Mouse (Mus musculus) embryonic stem cell, embryonic (primary cell): ENCODE data around the gene Trit1.
"Not testable (repeated sequence)": the region's sequence is repeated elsewhere in the genome, so short reads cannot be mapped to it uniquely, and the experiment has no call there.

Experiments used
- CTCF ChIA-PET, 4 experiments: fragments of 300-600 bp in 2 of 4; fragments of 350-600 bp in 2 of 4; sonication (Branson Sonifier 250); formaldehyde crosslinking; loops; one replicate each; lab custom pipeline; 2022; ENCODE audit warnings: inconsistent platforms in 2 of 4; lab: Charles Lee
- POLR2A ChIA-PET, 4 experiments: fragments of 300-600 bp in 2 of 4; fragments of 350-600 bp in 2 of 4; sonication (Branson Sonifier 250); formaldehyde crosslinking; loops; one replicate each; lab custom pipeline; 2022; ENCODE audit warnings: antibody characterized with exemption in 4 of 4, inconsistent platforms in 1 of 4; lab: Charles Lee

The Trit1 gene

GRCm38 (mm10) chr4:122988004-122988403 lies 28.4 kb upstream of the Trit1 start:
- POLR2A ChIA-PET: interaction anchor here in 1 of 4 experiments (0.5 kb wide), 1 partner anchor 10 kb away, joined by 3 read pairs; no protein-coding TSS in a partner anchor
- CTCF ChIA-PET: interaction anchor here in 1 of 4 experiments (5.5 kb wide), 1 partner anchor 76 kb away, joined by 48 read pairs; no protein-coding TSS in a partner anchor

GRCm38 (mm10) chr4:122991177-122991576 lies 25.2 kb upstream of the Trit1 start:
- ChIA-PET CTCF (no interaction called here), POLR2A (no interaction called here)

GRCm38 (mm10) chr4:122992276-122992675 lies 24.1 kb upstream of the Trit1 start:
- ChIA-PET CTCF (no interaction called here), POLR2A (interaction anchor here in 1 of 4 experiments (1.0 kb wide), 1 partner anchor 9 kb away, joined by 3 read pairs; no protein-coding TSS in a partner anchor)

GRCm38 (mm10) chr4:122995404-122996220 lies 20.8 kb upstream of the Trit1 start, which contains the start of gene Mycl:
TSS of gene Mycl (plus strand) at chr4:122995652.
- ChIA-PET CTCF (interaction anchor here (0.5 to 2.6 kb wide), 86 partner anchors 8 to 285 kb away, joined by 3 to 35 read pairs (median 4); partner anchors contain the start of genes Trit1 (in 3 of the 4) and Cap1 (in 2 of the 4)), POLR2A (interaction anchor here (0.5 to 13.8 kb wide), 74 partner anchors 8 to 347 kb away, joined by 3 to 190 read pairs (median 4); partner anchors contain the start of genes Ppie (in 3 of the 4), Trit1 (in 3 of the 4), Cap1 (in 2 of the 4) and Mfsd2a (in 1 of the 4))

GRCm38 (mm10) chr4:122996221-122996617 lies 20.2 kb upstream of the Trit1 start:
- ChIA-PET POLR2A (interaction anchor here (0.5 to 13.8 kb wide), 39 partner anchors 9 to 175 kb away, joined by 3 to 190 read pairs (median 5); partner anchors contain the start of genes Trit1 (in 3 of the 4), Cap1 (in 2 of the 4), Ppie (in 2 of the 4) and Mfsd2a (in 1 of the 4)), CTCF (interaction anchor here (0.5 to 2.6 kb wide), 49 partner anchors 9 to 259 kb away, joined by 3 to 35 read pairs (median 6); partner anchors contain the start of genes Trit1 (in 2 of the 4) and Cap1 (in 1 of the 4))

GRCm38 (mm10) chr4:122996618-122997381 lies 19.6 kb upstream of the Trit1 start:
- CTCF ChIA-PET: interaction anchor here (0.5 to 2.6 kb wide), 23 partner anchors 8 to 110 kb away, joined by 3 to 32 read pairs (median 6); partner anchors contain the start of genes Trit1 (in 2 of the 4) and Cap1 (in 1 of the 4)
- POLR2A ChIA-PET: interaction anchor here (0.5 to 13.8 kb wide), 27 partner anchors 8 to 143 kb away, joined by 3 to 190 read pairs (median 10); partner anchors contain the start of genes Trit1 (in 3 of the 4), Cap1 (in 2 of the 4), Mfsd2a (in 1 of the 4) and Ppie (in 1 of the 4)

- CTCF ChIA-PET: interaction anchor here in 3 of 4 experiments (0.5 to 1.7 kb wide), 12 partner anchors 12 to 333 kb away, joined by 3 to 8 read pairs (median 3); partner anchors contain the start of gene Trit1 (in 1 of the 3)
- POLR2A ChIA-PET: interaction anchor here in 3 of 4 experiments (0.7 to 13.8 kb wide), 26 partner anchors 9 to 625 kb away, joined by 3 to 190 read pairs (median 4); partner anchors contain the start of genes Trit1 (in 3 of the 3) and Cap1 (in 2 of the 3)
Measured at GRCm38 (mm10) chr4:122998537-122999262, 17.7 kb upstream of the Trit1 start.

GRCm38 (mm10) chr4:122999263-122999691 lies 17.1 kb upstream of the Trit1 start:
- CTCF ChIA-PET: interaction anchor here in 3 of 4 experiments (0.6 to 1.7 kb wide), 5 partner anchors 24 to 333 kb away, joined by 3 to 8 read pairs (median 4); no protein-coding TSS in a partner anchor
- POLR2A ChIA-PET: interaction anchor here in 3 of 4 experiments (0.7 to 13.8 kb wide), 24 partner anchors 9 to 624 kb away, joined by 3 to 190 read pairs (median 5); partner anchors contain the start of genes Trit1 (in 3 of the 3) and Cap1 (in 2 of the 3)

GRCm38 (mm10) chr4:123000130-123000529 lies 16.3 kb upstream of the Trit1 start:
- ChIA-PET POLR2A (interaction anchor here (0.6 to 13.8 kb wide), 17 partner anchors 9 to 504 kb away, joined by 3 to 190 read pairs (median 4); partner anchors contain the start of genes Cap1 (in 2 of the 4) and Trit1 (in 2 of the 4)), CTCF (interaction anchor here in 1 of 4 experiments (1.4 to 1.7 kb wide), 3 partner anchors 9 to 89 kb away, joined by 3 to 4 read pairs (median 4); no protein-coding TSS in a partner anchor)

- POLR2A ChIA-PET: interaction anchor here (0.6 to 13.8 kb wide), 21 partner anchors 9 to 504 kb away, joined by 3 to 190 read pairs (median 3); partner anchors contain the start of genes Trit1 (in 4 of the 4) and Cap1 (in 2 of the 4)
Measured at GRCm38 (mm10) chr4:123000617-123001342, 15.6 kb upstream of the Trit1 start.

GRCm38 (mm10) chr4:123005054-123005966 lies 11.1 kb upstream of the Trit1 start:
- CTCF ChIA-PET: interaction anchor here (0.6 to 2.6 kb wide), 7 partner anchors 10 to 95 kb away, joined by 3 to 11 read pairs (median 4); partner anchors contain the start of gene Mycl (in 3 of the 4)
- POLR2A ChIA-PET: interaction anchor here (0.6 to 13.8 kb wide), 17 partner anchors 8 to 120 kb away, joined by 3 to 190 read pairs (median 5); partner anchors contain the start of genes Trit1 (in 4 of the 4), Mycl (in 3 of the 4) and Cap1 (in 1 of the 4)

More at GRCm38 (mm10) chr4:123000617-123001342, 15.6 kb upstream of the Trit1 start:
- CTCF ChIA-PET: interaction anchor here in 2 of 4 experiments (0.5 to 1.5 kb wide), 4 partner anchors 8 to 57 kb away, joined by 3 to 5 read pairs (median 4); no protein-coding TSS in a partner anchor

GRCm38 (mm10) chr4:123012501-123012900 lies 3.9 kb upstream of the Trit1 start:
- POLR2A ChIA-PET: interaction anchor here in 1 of 4 experiments (1.0 to 7.8 kb wide), 2 partner anchors 9 to 11 kb away, joined by 3 to 190 read pairs; partner anchors contain the start of gene Mycl
- CTCF ChIA-PET: not testable (repeated sequence)

- POLR2A ChIA-PET: interaction anchor here in 2 of 4 experiments (0.8 to 7.8 kb wide), 6 partner anchors 8 to 122 kb away, joined by 3 to 190 read pairs (median 3); partner anchors contain the start of gene Mycl (in 2 of the 2)
Measured at GRCm38 (mm10) chr4:123013346-123013945, 3.0 kb upstream of the Trit1 start.

More at GRCm38 (mm10) chr4:123013346-123013945, 3.0 kb upstream of the Trit1 start:
- CTCF ChIA-PET: interaction anchor here in 1 of 4 experiments (2.0 kb wide), 1 partner anchor 18 kb away, joined by 5 read pairs; the partner anchor contains the start of gene Mycl
